Mouse (Mus musculus) kidney, adult 2 months (tissue): Measurements from ENCODE around the gene Olfr701. TPM values are rescaled to one million over a fixed set of nuclear protein-coding genes. Genes with fewer than 3 reads are reported as not detected.

Experiments
- DNase-seq: peaks from one replicate; pipeline ENCODE4 v3.0.0; 2021
- H3K27ac ChIP-seq: fragments of 200-500 bp; 2 replicates; pipeline ENCODE4 v1.5.1; 2012; ENCODE audit warnings: low read depth, low read length, control low read depth, inconsistent platforms; ENCODE audit not compliant: insufficient read depth
- H3K27me3 ChIP-seq: fragments of 200-500 bp; replicated peaks from 2 replicates; pipeline ENCODE4 v1.6.1; 2012; ENCODE audit warnings: mild to moderate bottlenecking, moderate library complexity, low read length, inconsistent platforms; ENCODE audit not compliant: control insufficient read depth, insufficient read depth
- H3K36me3 ChIP-seq: fragments of 200-500 bp; 2 replicates; pipeline ENCODE4 v1.6.1; 2012; ENCODE audit warnings: mild to moderate bottlenecking, moderate library complexity, low read length, inconsistent platforms; ENCODE audit not compliant: control insufficient read depth, insufficient read depth
- H3K4me1 ChIP-seq: fragments of 200-500 bp; 2 replicates; pipeline ENCODE4 v1.6.1; 2011; ENCODE audit warnings: low read length; ENCODE audit not compliant: control insufficient read depth, insufficient read depth
- H3K4me3 ChIP-seq: fragments of 200-500 bp; 2 replicates; pipeline ENCODE4 v1.5.1; 2011; ENCODE audit warnings: mild to moderate bottlenecking, low read depth, low read length, control low read depth; ENCODE audit not compliant: insufficient read depth
- CTCF ChIP-seq: fragments of 200-500 bp; conservative IDR thresholded peaks from 2 replicates; pipeline ENCODE4 v1.5.1; 2011; ENCODE audit warnings: low read depth, mild to moderate bottlenecking, control low read depth, low read length, moderate library complexity, mixed read lengths; ENCODE audit not compliant: insufficient read depth, insufficient read length
- POLR2A ChIP-seq: fragments of 200-500 bp; IDR thresholded peaks from one replicate; pipeline ENCODE4 v1.6.1; 2011; ENCODE audit warnings: low read depth, low read length, control low read depth
- WGBS: fragments of 180-500 bp; shearing (Covaris S2); methylation state at CpG from one replicate; pipeline ENCODE4 v1.1.7; 2018; 5-methylcytosine and 5-hydroxymethylcytosine counted together
- polyA plus RNA-seq: library from polyadenylated mRNA; depleted of rRNA; stranded (reverse); fragments of >200 nt; gene quantifications from 2 replicates; pipeline ENCODE4 v1.2.3, GENCODE M21; 2012; rRNA removed

The Olfr701 gene
- not detected in 2 replicates for polyA plus RNA-seq

- Histone ChIP-seq H3K27ac (no peak within 1 kb of the TSS), H3K4me3 (no peak within 1 kb of the TSS), H3K4me1 (no peaks in the 10 kb centered on the region), H3K36me3 (no peaks in the 10 kb centered on the region), H3K27me3 (no peaks in the 10 kb centered on the region; the same call in 1 of the 2 replicates)
- TF ChIP-seq CTCF: no peak
- no peak for TF ChIP-seq POLR2A
- no peak for DNase-seq
- WGBS: 64% methylated on average over 2 of the region's 2 CpGs
Observed at GRCm38 (mm10) chr7:106813829-106814228, at the start of gene Olfr701. TSS of gene Olfr701 (plus strand) at chr7:106814129.

DNA sequence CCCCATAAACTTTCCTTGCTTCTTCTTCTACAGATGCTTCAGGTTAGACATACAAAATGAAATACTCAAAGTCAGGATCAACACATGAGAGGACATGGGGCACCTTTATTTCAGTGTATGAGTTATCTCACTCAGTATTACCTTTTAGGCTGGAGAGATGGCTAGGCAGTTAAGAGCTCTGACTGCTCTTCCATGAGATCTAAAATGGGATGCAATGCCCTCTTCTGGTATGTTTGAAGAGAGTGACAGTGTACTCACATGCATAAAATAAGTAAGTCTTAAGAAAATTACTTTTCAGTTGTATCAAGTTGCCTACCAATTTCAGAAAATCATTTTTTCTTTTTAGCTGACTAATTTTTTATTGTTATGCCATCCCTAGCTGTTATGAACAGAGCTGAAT, 25.6 kb upstream of the Olfr701 start:
- Histone ChIP-seq H3K4me3 (no peak overlapping the region), H3K36me3 (no peaks in the 10 kb centered on the region), H3K4me1 (no peaks in the 10 kb centered on the region), H3K27me3 (no peaks in the 10 kb centered on the region), H3K27ac (no peak overlapping the region)
- no peak for DNase-seq
- TF ChIP-seq CTCF: no peak
- TF ChIP-seq POLR2A: no peak

GRCm38 (mm10) chr7:106793098-106793497, 20.8 kb upstream of the Olfr701 start, which contains the start of gene Olfr699:
TSS of gene Olfr699 (minus strand) at chr7:106793198.
- no peaks in the 10 kb centered on the region for H3K27me3 ChIP-seq
- DNase-seq: no peak
- WGBS: 71% methylated on average over 1 of the region's 1 CpGs
- no peaks in the 10 kb centered on the region for H3K36me3 ChIP-seq
- TF ChIP-seq POLR2A: no peak
- TF ChIP-seq CTCF: no peak
- H3K4me1 ChIP-seq: no peaks in the 10 kb centered on the region
- H3K27ac ChIP-seq: no peak within 1 kb of the TSS
- no peak within 1 kb of the TSS for H3K4me3 ChIP-seq

- 95% methylated on average over 1 of the region's 1 CpGs for WGBS
- DNase-seq: no peak
- Histone ChIP-seq H3K4me3 (no peak within 1 kb of the TSS), H3K27ac (no peak within 1 kb of the TSS), H3K4me1 (no peaks in the 10 kb centered on the region), H3K36me3 (no peaks in the 10 kb centered on the region), H3K27me3 (no peaks in the 10 kb centered on the region; the same call in 1 of the 2 replicates)
- TF ChIP-seq POLR2A (no peak), CTCF (no peak)
Observed at GRCm38 (mm10) chr7:106808734-106809133, 5.2 kb upstream of the Olfr701 start, which contains the start of gene Olfr700. TSS of gene Olfr700 (minus strand) at chr7:106808834.

- no peaks in the 10 kb centered on the region for H3K27me3 ChIP-seq
- no peak overlapping the region for H3K27ac ChIP-seq
- no peaks in the 10 kb centered on the region for H3K4me1 ChIP-seq
- no peak for TF ChIP-seq POLR2A
- no peak for TF ChIP-seq CTCF
- 25% methylated on average over 2 of the region's 2 CpGs for WGBS
- no peak overlapping the region for H3K4me3 ChIP-seq
- DNase-seq: peak; percentile 14
- H3K36me3 ChIP-seq: no peaks in the 10 kb centered on the region
Observed at GRCm38 (mm10) chr7:106815775-106816174, 1.8 kb downstream of the Olfr701 start.

DNA sequence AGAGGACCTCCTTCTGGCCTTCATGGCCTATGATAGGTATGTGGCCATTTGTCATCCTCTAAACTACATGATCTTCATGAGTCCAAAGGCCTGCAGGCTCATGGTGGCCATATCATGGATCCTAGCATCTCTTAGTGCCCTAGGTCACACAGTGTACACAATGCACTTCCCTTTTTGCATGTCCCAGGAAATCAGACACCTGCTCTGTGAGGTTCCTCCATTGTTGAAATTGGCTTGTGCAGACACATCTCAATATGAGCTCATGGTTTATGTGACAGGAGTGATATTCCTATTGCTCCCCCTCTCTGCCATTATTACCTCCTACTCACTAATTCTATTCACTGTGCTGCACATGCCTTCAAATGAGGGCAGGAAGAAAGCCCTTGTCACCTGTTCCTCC, 4.5 kb downstream of the Olfr701 start:
- TF ChIP-seq CTCF (no peak), POLR2A (no peak)
- H3K4me3 ChIP-seq: no peak overlapping the region
- no peaks in the 10 kb centered on the region for H3K27me3 ChIP-seq
- no peaks in the 10 kb centered on the region for H3K36me3 ChIP-seq
- DNase-seq: no peak
- H3K4me1 ChIP-seq: no peaks in the 10 kb centered on the region
- no peak overlapping the region for H3K27ac ChIP-seq

DNA sequence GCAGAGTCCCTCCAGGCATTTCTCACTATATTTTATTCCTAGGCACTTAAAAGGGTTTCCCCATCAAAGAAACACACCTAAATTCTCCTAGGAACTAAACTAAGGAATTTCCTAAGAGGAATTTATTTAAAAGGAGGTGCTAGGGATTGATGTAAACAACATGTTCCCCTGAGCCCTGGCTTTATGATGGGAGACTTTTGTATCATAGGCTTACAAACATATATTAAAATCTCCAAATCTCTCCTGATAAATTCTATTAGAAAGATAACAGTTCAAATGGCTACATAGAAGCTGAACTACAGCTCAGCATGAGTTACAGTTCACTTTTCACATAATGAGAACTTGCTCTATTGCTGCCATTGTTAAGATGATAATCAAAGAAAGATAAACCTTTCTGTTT, 19.9 kb downstream of the Olfr701 start, which contains the start of gene Olfr702:
TSS of gene Olfr702 (minus strand) at position 101 of the 400 bp plus-strand sequence.
- H3K27ac ChIP-seq: no peak within 1 kb of the TSS
- H3K4me1 ChIP-seq: no peaks in the 10 kb centered on the region
- DNase-seq: no peak
- no peak within 1 kb of the TSS for H3K4me3 ChIP-seq
- H3K36me3 ChIP-seq: no peaks in the 10 kb centered on the region
- no peaks in the 10 kb centered on the region for H3K27me3 ChIP-seq
- TF ChIP-seq CTCF (no peak), POLR2A (no peak)
